Mouse (Mus musculus): ENCODE data around the gene Svip.

Svip gene

GRCm38 (mm10) chr7:51972252-51972855 is 33.5 kb downstream of the Svip start:
- CTCF ChIA-PET: interaction anchor here (0.5 to 1.8 kb wide), 59 partner anchors 8 to 1821 kb away, joined by 3 to 20 read pairs (median 4); partner anchors contain the start of genes Slc17a6 (in 4 of the 4), Svip (in 3 of the 4), Fancf (in 2 of the 4) and Gas2 (in 2 of the 4)

GRCm38 (mm10) chr7:51969379-51969778 is 36.4 kb downstream of the Svip start:
- CTCF ChIA-PET: no interaction called here
- POLR2A ChIA-PET: no interaction called here

More at GRCm38 (mm10) chr7:51972252-51972855, 33.5 kb downstream of the Svip start:
- POLR2A ChIA-PET: interaction anchor here in 2 of 4 experiments (0.8 to 1.7 kb wide), 10 partner anchors 10 to 354 kb away, joined by 3 to 16 read pairs (median 4); partner anchors contain the start of genes Fancf (in 2 of the 2), Gas2 (in 2 of the 2) and Slc17a6 (in 1 of the 2)

GRCm38 (mm10) chr7:51967581-51967980 is 38.2 kb downstream of the Svip start:
- CTCF ChIA-PET: no interaction called here
- POLR2A ChIA-PET: interaction anchor here in 1 of 4 experiments (0.9 kb wide), 1 partner anchor 16 kb away, joined by 4 read pairs; no protein-coding TSS in a partner anchor

- CTCF ChIA-PET: interaction anchor here in 1 of 4 experiments (0.8 kb wide), 1 partner anchor 8 kb away, joined by 3 read pairs; no protein-coding TSS in a partner anchor
- POLR2A ChIA-PET: no interaction called here
These were observed 41.1 kb downstream of the Svip start for GRCm38 (mm10) chr7:51964681-51965080.

- POLR2A ChIA-PET: interaction anchor here in 2 of 4 experiments (0.9 to 1.5 kb wide), 3 partner anchors 10 to 43 kb away, joined by 3 to 4 read pairs (median 3); partner anchors contain the start of gene Svip (in 1 of the 2)
- CTCF ChIA-PET: interaction anchor here in 2 of 4 experiments (0.9 to 1.6 kb wide), 3 partner anchors 10 to 17 kb away, joined by 3 to 12 read pairs (median 9); no protein-coding TSS in a partner anchor
These were observed 43.4 kb downstream of the Svip start for GRCm38 (mm10) chr7:51962219-51962952.

GRCm38 (mm10) chr7:51960698-51961374 is 45.0 kb downstream of the Svip start:
- POLR2A ChIA-PET: interaction anchor here in 2 of 4 experiments (0.7 to 1.9 kb wide), 2 partner anchors 92 to 99 kb away, joined by 3 to 7 read pairs; partner anchors contain the start of genes Fancf (in 1 of the 2) and Gas2 (in 1 of the 2)

GRCm38 (mm10) chr7:51957766-51958165 is 48.1 kb downstream of the Svip start:
- POLR2A ChIA-PET: interaction anchor here in 2 of 4 experiments (1.1 to 1.9 kb wide), 4 partner anchors 48 to 97 kb away, joined by 3 to 6 read pairs (median 4); partner anchors contain the start of genes Fancf (in 2 of the 2), Gas2 (in 2 of the 2) and Svip (in 1 of the 2)
- CTCF ChIA-PET: interaction anchor here in 2 of 4 experiments (1.9 to 3.1 kb wide), 2 partner anchors 15 kb away, joined by 6 to 10 read pairs; no protein-coding TSS in a partner anchor

More at GRCm38 (mm10) chr7:51960698-51961374, 45.0 kb downstream of the Svip start:
- CTCF ChIA-PET: interaction anchor here in 1 of 4 experiments (0.7 kb wide), 1 partner anchor 12 kb away, joined by 3 read pairs; no protein-coding TSS in a partner anchor

GRCm38 (mm10) chr7:51955424-51956041 is 50.3 kb downstream of the Svip start:
- CTCF ChIA-PET: interaction anchor here in 2 of 4 experiments (0.6 to 1.0 kb wide), 2 partner anchors 17 kb away, joined by 3 read pairs; no protein-coding TSS in a partner anchor

More at GRCm38 (mm10) chr7:51955424-51956041, 50.3 kb downstream of the Svip start:
- POLR2A ChIA-PET: interaction anchor here in 2 of 4 experiments (1.0 kb wide), 2 partner anchors 17 to 93 kb away, joined by 3 to 4 read pairs; partner anchors contain the start of gene Fancf (in 1 of the 2)
